Mouse (Mus musculus) stomach, postnatal 0 days (tissue): Measurements from ENCODE around the gene Olfr134.

Experiments
- CTCF ChIP-seq: IDR thresholded peaks from 2 replicates; pipeline ENCODE4 v1.5.1; 2016; ENCODE audit warnings: antibody characterized with exemption, low read depth, mild to moderate bottlenecking, moderate library complexity
- EP300 ChIP-seq: optimal IDR thresholded peaks from 2 replicates; pipeline ENCODE3; 2016; ENCODE audit warnings: antibody characterized with exemption

DNA sequence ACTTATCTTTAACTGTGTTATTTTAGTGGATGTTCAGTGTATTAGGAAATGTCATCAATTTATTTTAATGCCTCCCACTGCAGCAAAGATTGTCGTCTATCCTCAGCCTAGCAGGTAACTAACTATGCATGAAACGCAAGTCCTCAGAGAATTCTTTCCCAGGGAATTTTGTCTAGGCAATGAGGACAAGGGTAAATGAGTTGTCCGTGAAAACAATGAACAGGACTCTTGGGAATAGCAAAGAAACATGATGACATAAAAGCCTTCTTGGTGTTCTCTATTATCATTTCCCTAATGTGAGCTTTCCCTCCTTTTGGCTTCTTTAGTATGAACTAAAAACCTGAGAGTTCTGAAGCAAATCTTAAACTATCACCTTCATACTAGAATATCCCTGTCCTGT, at the start of gene Olfr134:
- TF ChIP-seq CTCF (no peak), EP300 (no peak)
